8 mouse cellular contexts compared by ENCODE assay signal in the genomic region with DNA sequence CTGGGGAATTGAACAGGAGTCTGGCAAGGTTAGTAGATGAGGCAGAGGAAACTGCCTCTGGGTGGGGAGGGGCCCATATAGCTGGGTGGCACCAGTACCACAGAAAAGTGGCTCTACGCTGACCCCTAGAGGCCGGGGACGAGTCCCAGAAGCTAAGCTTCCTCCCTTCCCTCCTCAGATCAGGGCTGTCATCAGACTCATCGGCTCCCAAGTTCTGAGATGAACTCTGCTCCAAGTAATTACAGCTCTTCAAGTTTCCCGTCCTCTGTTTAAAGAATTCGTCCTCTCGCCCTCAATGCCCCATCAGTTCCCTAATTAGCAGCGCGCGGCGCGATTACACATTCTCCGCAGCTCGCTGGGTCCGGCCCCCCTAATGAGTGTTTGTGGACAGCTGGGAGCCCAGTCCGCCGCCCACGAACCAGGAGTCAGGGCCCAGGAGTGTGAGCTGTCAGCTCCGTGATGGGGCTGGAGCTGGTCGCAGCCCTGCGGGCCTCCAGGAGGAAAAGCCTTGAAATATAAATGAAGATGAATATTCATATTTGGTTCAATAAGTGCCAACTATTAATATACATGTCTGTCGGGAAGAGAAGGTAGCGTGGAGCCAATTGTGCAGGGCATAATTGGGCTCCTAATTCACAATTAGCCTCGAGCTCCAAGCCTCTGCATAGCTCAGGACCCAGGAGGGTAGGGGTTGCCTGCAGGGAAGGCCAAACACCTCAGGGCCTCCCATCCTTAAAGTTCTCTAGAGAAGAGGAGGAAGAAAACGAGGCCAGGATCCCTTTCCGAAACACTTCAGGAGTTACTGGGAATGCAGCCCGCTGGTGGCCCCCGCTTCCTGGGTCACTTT.
A peak's percentile ranks its signal among the peaks of the same experiment; 100 is the strongest.
DNase-seq lines count a peak whose midpoint lies in the region; ATAC-seq and TF ChIP-seq lines count a peak whose summit lies in the region.

No protein-coding gene starts in this region.

- DNase-seq in R1 (ENCODE audit: low read depth, low spot score), result peak; percentile 59
- DNase-seq in cerebellum, adult 9-11 months, result peak; percentile 37
- peak; percentile 56 to 71 for DNase-seq in frontal cortex, postnatal 36 days (ENCODE audit: low spot score in 2 of 2)
- peak; percentile 69 for DNase-seq in intestine, embryonic 14.5 days (ENCODE audit: low spot score)
- DNase-seq in left cerebral cortex, postnatal 14 days (ENCODE audit: low spot score in 2 of 2), result peak; percentile 65 to 68
- DNase-seq in midbrain, embryonic 11.5 days (ENCODE audit: low spot score, missing footprints), result peak; percentile 93

- no peak overlapping the region for H3K27ac ChIP-seq in intestine, embryonic 14.5 days (ENCODE audit: low read depth)
- no peak overlapping the region for H3K27ac ChIP-seq in midbrain, embryonic 11.5 days (ENCODE audit: low read depth, low read length)
- H3K27ac ChIP-seq in small intestine, adult 2 months (ENCODE audit: insufficient read depth, low read depth, low read length), result no peak overlapping the region

- ATAC-seq in intestine, embryonic 14.5 days (replicated peaks; ENCODE audit: low FRiP score, low TSS enrichment, low read depth), result peak; percentile 58; the same call in 1 of the 2 replicates
- ATAC-seq in midbrain, embryonic 11.5 days (ENCODE audit: low FRiP score), result peak; percentile 87
- ATAC-seq in erythroblast, adult 5-6 weeks (replicated peaks; ENCODE audit: low FRiP score, poor library complexity, severe bottlenecking), result no peak

- no peak overlapping the region for H3K9ac ChIP-seq in intestine, embryonic 14.5 days (ENCODE audit: low read length)
- H3K9ac ChIP-seq in midbrain, embryonic 11.5 days (ENCODE audit: low read length), result peak overlapping the region; percentile 51; the same call in 1 of the 2 replicates

- 31% methylated on average over 28 of the region's 28 CpGs for WGBS in intestine, embryonic 14.5 days
- 22% methylated on average over 28 of the region's 28 CpGs for WGBS in midbrain, embryonic 11.5 days
- 30% methylated on average over 28 of the region's 28 CpGs for WGBS in small intestine, adult 2 months

- H3K36me3 ChIP-seq in intestine, embryonic 14.5 days (ENCODE audit: control insufficient read depth, insufficient read depth, low read length), result no peaks in the 10 kb centered on the region
- H3K36me3 ChIP-seq in midbrain, embryonic 11.5 days (ENCODE audit: control insufficient read depth, insufficient read depth, low read length), result no peaks in the 10 kb centered on the region
- no peaks in the 10 kb centered on the region for H3K36me3 ChIP-seq in small intestine, adult 2 months (ENCODE audit: control insufficient read depth, insufficient read depth, low read length)

- no peak for TF ChIP-seq POLR2A in small intestine, adult 2 months (IDR thresholded peaks at IDR 0.05; ENCODE audit: low read depth, low read length)

- peak overlapping the region; percentile 31 for H3K4me2 ChIP-seq in intestine, embryonic 14.5 days (ENCODE audit: low read length)
- peak overlapping the region; percentile 35 for H3K4me2 ChIP-seq in midbrain, embryonic 11.5 days

- H3K4me1 ChIP-seq in intestine, embryonic 14.5 days (replicated peaks; ENCODE audit: control insufficient read depth, insufficient read depth, low read length), result no peaks in the 10 kb centered on the region
- peaks cover 5% of the 10 kb centered on the region; the same call in 1 of the 2 replicates for H3K4me1 ChIP-seq in midbrain, embryonic 11.5 days (ENCODE audit: control insufficient read depth, insufficient read depth, low read length)
- no peaks in the 10 kb centered on the region; the same call in 1 of the 2 replicates for H3K4me1 ChIP-seq in small intestine, adult 2 months (ENCODE audit: control insufficient read depth, insufficient read depth, insufficient read length, low read length)

- H3K9me3 ChIP-seq in intestine, embryonic 14.5 days (ENCODE audit: control insufficient read depth, low read length), result no peaks in the 10 kb centered on the region
- no peaks in the 10 kb centered on the region for H3K9me3 ChIP-seq in midbrain, embryonic 11.5 days (ENCODE audit: control insufficient read depth, low read length)

- H3K4me3 ChIP-seq in intestine, embryonic 14.5 days (ENCODE audit: low read depth, low read length), result no peak overlapping the region
- no peak overlapping the region for H3K4me3 ChIP-seq in midbrain, embryonic 11.5 days (ENCODE audit: low read depth, low read length)
- no peak overlapping the region for H3K4me3 ChIP-seq in small intestine, adult 2 months (ENCODE audit: low read depth, low read length)

- peak; percentile 49 for TF ChIP-seq CTCF in small intestine, adult 2 months (IDR thresholded peaks at IDR 0.05; ENCODE audit: extremely low read depth, insufficient read length, insufficient replicate concordance, low read depth, low read length)

- intact Hi-C loops in left cerebral cortex, postnatal 14 days (cut with DNase I), result no loop called here

- no peaks in the 10 kb centered on the region for H3K27me3 ChIP-seq in intestine, embryonic 14.5 days (replicated peaks; ENCODE audit: control insufficient read depth, insufficient read depth, low read length)
- no peaks in the 10 kb centered on the region for H3K27me3 ChIP-seq in midbrain, embryonic 11.5 days (ENCODE audit: control insufficient read depth, insufficient read depth, low read length)
- H3K27me3 ChIP-seq in small intestine, adult 2 months (ENCODE audit: control insufficient read depth, insufficient read depth, low read length), result no peaks in the 10 kb centered on the region

Comparison
In these comparisons a context has a peak if more than half of its experiments do, and no peak if none do; other contexts are left out.
1. DNase-seq: peak in every context shown above with its lines; median percentile 93 in midbrain, embryonic 11.5 days; 69 in intestine, embryonic 14.5 days; 66 in left cerebral cortex, postnatal 14 days; 64 in frontal cortex, postnatal 36 days; 59 in R1; 37 in cerebellum, adult 9-11 months.